Mouse (Mus musculus) spleen, adult 2 months (tissue): ENCODE data around the gene Tas1r3. TPM values are rescaled to one million over a fixed set of nuclear protein-coding genes. Genes with fewer than 3 reads are reported as not detected.

ENCODE experiments used
- DNase-seq, 2 experiments: peaks; one replicate each; pipeline versions ENCODE4 v3.0.0 to v3.0.0-alpha.2; 2012 to 2021; ENCODE audit warnings: low spot score in 2 of 2, low read depth in 1 of 2
- H3K27ac ChIP-seq: fragments of 200-500 bp; 2 replicates; pipeline ENCODE4 v1.5.1; 2012; ENCODE audit warnings: low read length, inconsistent platforms; ENCODE audit not compliant: insufficient read depth
- H3K27me3 ChIP-seq: fragments of 200-500 bp; 2 replicates; pipeline ENCODE4 v1.6.1; 2012; ENCODE audit warnings: mild to moderate bottlenecking, moderate library complexity, low read length, inconsistent platforms; ENCODE audit not compliant: control insufficient read depth, insufficient read depth
- H3K36me3 ChIP-seq: fragments of 200-500 bp; 2 replicates; pipeline ENCODE4 v1.6.1; 2012; ENCODE audit warnings: mild to moderate bottlenecking, low read length, inconsistent platforms; ENCODE audit not compliant: control insufficient read depth, insufficient read depth
- H3K4me1 ChIP-seq: fragments of 200-500 bp; 2 replicates; pipeline ENCODE4 v1.6.1; 2011; ENCODE audit warnings: inconsistent platforms; ENCODE audit not compliant: control insufficient read depth, insufficient read depth, insufficient read length
- H3K4me3 ChIP-seq: fragments of 200-500 bp; 2 replicates; pipeline ENCODE4 v1.5.1; 2011; ENCODE audit warnings: mild to moderate bottlenecking, inconsistent platforms; ENCODE audit not compliant: insufficient read depth, insufficient read length; ENCODE audit errors: extremely low read depth
- CTCF ChIP-seq: fragments of 200-500 bp; IDR thresholded peaks from 2 replicates; pipeline ENCODE4 v1.5.1; 2011; ENCODE audit warnings: mild to moderate bottlenecking, inconsistent platforms; ENCODE audit not compliant: insufficient read depth, insufficient read length, insufficient replicate concordance; ENCODE audit errors: extremely low read depth
- POLR2A ChIP-seq: fragments of 200-500 bp; IDR thresholded peaks from 2 replicates; pipeline ENCODE4 v1.6.1; 2011; ENCODE audit warnings: low read depth, low read length, inconsistent platforms
- WGBS: fragments of 180-500 bp; shearing (Covaris S2); methylation state at CpG from one replicate; pipeline ENCODE4 v1.1.7; 2018; 5-methylcytosine and 5-hydroxymethylcytosine counted together
- polyA plus RNA-seq: library from polyadenylated mRNA; depleted of rRNA; stranded (reverse); fragments of >200 nt; gene quantifications from 2 replicates; pipeline ENCODE4 v1.2.3, GENCODE M21; 2012

Gene Tas1r3
- polyA plus RNA-seq, 1 experiment, result 1.2 TPM

GRCm38 (mm10) chr4:155889316-155889715, 26.2 kb upstream of the Tas1r3 start:
- peaks cover 22% of the 10 kb centered on the region for H3K36me3 ChIP-seq
- 88% methylated on average over 5 of the region's 5 CpGs for WGBS
- H3K27ac ChIP-seq, result no peak overlapping the region

GRCm38 (mm10) chr4:155888181-155888580, 25.0 kb upstream of the Tas1r3 start:
- 94% methylated on average over 9 of the region's 9 CpGs for WGBS
- H3K36me3 ChIP-seq, result peaks cover 24% of the 10 kb centered on the region
- H3K4me3 ChIP-seq, result no peak overlapping the region
- no peaks in the 10 kb centered on the region for H3K27me3 ChIP-seq
- H3K4me1 ChIP-seq, result peaks cover 11% of the 10 kb centered on the region
- TF ChIP-seq POLR2A (no peak), CTCF (no peak)
- no peak overlapping the region for H3K27ac ChIP-seq
- no peak for DNase-seq

More at GRCm38 (mm10) chr4:155889316-155889715, 26.2 kb upstream of the Tas1r3 start:
- no peak overlapping the region for H3K4me3 ChIP-seq
- H3K27me3 ChIP-seq, result no peaks in the 10 kb centered on the region
- no peak for DNase-seq
- TF ChIP-seq POLR2A (no peak), CTCF (no peak)
- peaks cover 18% of the 10 kb centered on the region for H3K4me1 ChIP-seq

- DNase-seq, result no peak
- H3K27ac ChIP-seq, result no peak overlapping the region
- peaks cover 24% of the 10 kb centered on the region for H3K36me3 ChIP-seq
- H3K4me1 ChIP-seq, result peaks cover 6% of the 10 kb centered on the region
- TF ChIP-seq CTCF (no peak), POLR2A (no peak)
- H3K27me3 ChIP-seq, result no peaks in the 10 kb centered on the region
- no peak overlapping the region for H3K4me3 ChIP-seq
- WGBS, result 93% methylated on average over 10 of the region's 10 CpGs
Observed at GRCm38 (mm10) chr4:155887674-155888073, 24.5 kb upstream of the Tas1r3 start.

GRCm38 (mm10) chr4:155886330-155886729, 23.2 kb upstream of the Tas1r3 start:
- 86% methylated on average over 5 of the region's 5 CpGs for WGBS
- no peak for TF ChIP-seq CTCF
- no peak for TF ChIP-seq POLR2A
- Histone ChIP-seq H3K27me3 (no peaks in the 10 kb centered on the region), H3K4me3 (no peak overlapping the region), H3K4me1 (peaks cover 5% of the 10 kb centered on the region), H3K36me3 (peaks cover 24% of the 10 kb centered on the region), H3K27ac (no peak overlapping the region)
- DNase-seq, result no peak

GRCm38 (mm10) chr4:155883587-155883986, 20.4 kb upstream of the Tas1r3 start:
- Histone ChIP-seq H3K4me1 (no peaks in the 10 kb centered on the region), H3K36me3 (peaks cover 23% of the 10 kb centered on the region), H3K4me3 (no peak overlapping the region), H3K27ac (no peak overlapping the region), H3K27me3 (no peaks in the 10 kb centered on the region)
- no peak for DNase-seq
- no peak for TF ChIP-seq POLR2A
- TF ChIP-seq CTCF, result no peak
- 89% methylated on average over 3 of the region's 3 CpGs for WGBS

- TF ChIP-seq CTCF, result no peak
- no peaks in the 10 kb centered on the region for H3K27me3 ChIP-seq
- peaks cover 21% of the 10 kb centered on the region for H3K36me3 ChIP-seq
- WGBS, result 93% methylated on average over 7 of the region's 7 CpGs
- no peak for DNase-seq
- H3K27ac ChIP-seq, result no peak overlapping the region
- H3K4me1 ChIP-seq, result peaks cover 6% of the 10 kb centered on the region; the same call in 1 of the 2 replicates
- no peak overlapping the region for H3K4me3 ChIP-seq
Observed at GRCm38 (mm10) chr4:155871404-155871803, 8.2 kb upstream of the Tas1r3 start.

- TF ChIP-seq POLR2A (peak; percentile 76), CTCF (0 out of 2 replicates have a peak, but pooled peaks have one; percentile 9)
- H3K36me3 ChIP-seq, result peaks cover 20% of the 10 kb centered on the region
- no peaks in the 10 kb centered on the region for H3K27me3 ChIP-seq
- WGBS, result under 1% methylated on average over 63 of the region's 63 CpGs
- peak within 1 kb of the TSS; percentile 50; the same call in 1 of the 2 replicates for H3K27ac ChIP-seq
- H3K4me3 ChIP-seq, result peak within 1 kb of the TSS; percentile 90
- peak; percentile 79 to 96 for DNase-seq
- peaks cover 6% of the 10 kb centered on the region; the same call in 1 of the 2 replicates for H3K4me1 ChIP-seq
Observed at GRCm38 (mm10) chr4:155869317-155870033, 6.3 kb upstream of the Tas1r3 start, which contains the start of the genes Cptp and Ints11. Gene Cptp (minus strand): TSS chr4:155869440. Gene Ints11 (plus strand): TSS chr4:155869546.
